Mouse (Mus musculus) forebrain, embryonic 12.5 days (tissue): Measurements from ENCODE around the gene Gsn. TPM values are rescaled to one million over a fixed set of nuclear protein-coding genes. Genes with fewer than 3 reads are reported as not detected.

ENCODE experiments used
- ATAC-seq: fragments of 200-750 bp; cut with Nextera tagmentation; 2 replicates; pipeline ENCODE4 v1.8.0; 2017; ENCODE audit warnings: moderate TSS enrichment; ENCODE audit not compliant: low FRiP score
- H3K27ac ChIP-seq: fragments of 300-500 bp; sonication (generic); 2 replicates; pipeline ENCODE4 v1.5.1; 2016; ENCODE audit warnings: mild to moderate bottlenecking
- H3K27me3 ChIP-seq: fragments of 300-500 bp; sonication (generic); 2 replicates; pipeline ENCODE4 v1.6.1; 2016; ENCODE audit warnings: mild to moderate bottlenecking
- H3K36me3 ChIP-seq: fragments of 300-500 bp; sonication (generic); replicated peaks from 2 replicates; pipeline ENCODE4 v1.6.1; 2016; ENCODE audit warnings: mild to moderate bottlenecking
- H3K4me1 ChIP-seq: fragments of 300-500 bp; sonication (generic); 2 replicates; pipeline ENCODE4 v1.6.1; 2016
- H3K4me2 ChIP-seq: fragments of 300-500 bp; sonication (generic); 2 replicates; pipeline ENCODE4 v1.6.1; 2016; ENCODE audit warnings: mild to moderate bottlenecking, moderate library complexity
- H3K4me3 ChIP-seq: fragments of 300-500 bp; sonication (generic); replicated peaks from 2 replicates; pipeline ENCODE4 v1.5.1; 2016; ENCODE audit warnings: mild to moderate bottlenecking
- H3K9ac ChIP-seq: fragments of 300-500 bp; sonication (generic); 2 replicates; pipeline ENCODE4 v1.6.1; 2016; ENCODE audit warnings: mild to moderate bottlenecking
- H3K9me3 ChIP-seq: fragments of 300-500 bp; sonication (generic); 2 replicates; pipeline ENCODE4 v1.6.1; 2016
- WGBS: fragments of 180-500 bp; shearing (Covaris S2); methylation state at CpG from one replicate; pipeline ENCODE4 v1.1.7; 2016; 5-methylcytosine and 5-hydroxymethylcytosine counted together
- polyA plus RNA-seq: library from polyadenylated mRNA; unstranded; fragments of >200 nt; fragmentation: Nextera tagmentation; extraction: Ambion mirVana; gene quantifications from 2 replicates; pipeline ENCODE4 v1.2.1, GENCODE M21; 2016

The Gsn gene
- polyA plus RNA-seq, 1 experiment from 2014 or later, result 32.7 TPM

DNA sequence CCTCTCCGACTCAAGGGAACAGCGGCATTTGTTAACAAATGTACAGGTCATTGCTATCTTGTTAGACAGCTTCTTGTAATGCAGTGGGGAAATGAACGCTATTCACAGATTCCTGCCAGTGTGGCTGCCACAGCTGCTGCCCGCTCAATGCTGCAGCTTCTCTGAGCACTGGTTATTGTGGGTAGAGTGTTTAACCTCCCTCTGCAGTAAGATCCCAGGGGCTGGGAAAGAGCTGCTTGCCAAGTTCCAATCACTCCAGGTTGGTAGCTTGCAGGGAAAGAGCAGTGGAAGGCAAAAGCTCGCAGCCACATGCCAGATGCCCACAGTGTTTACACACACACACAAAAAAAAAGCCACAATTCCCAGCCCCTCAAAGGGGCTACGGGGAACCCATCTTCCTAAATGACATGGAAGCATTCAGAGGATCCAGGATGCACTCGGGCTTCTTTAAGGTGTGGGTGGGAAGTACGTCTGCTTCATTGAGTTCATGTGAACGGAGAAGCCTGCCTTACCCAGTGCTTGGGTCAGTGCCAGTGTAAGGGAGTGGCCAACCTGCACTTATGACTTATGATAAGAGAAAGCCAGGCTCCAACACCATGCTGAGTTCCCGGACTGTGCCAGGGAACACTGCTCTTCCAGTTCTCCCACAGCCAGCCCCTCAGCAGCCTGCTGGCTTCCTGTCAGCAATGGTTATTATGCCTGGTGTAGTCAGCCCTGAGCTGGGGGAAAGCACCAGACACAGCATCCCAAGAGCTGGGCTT lies 66.4 kb downstream of the Gsn start:
- 0 out of 2 replicates have a peak overlapping the region, but pooled peaks have one; percentile 53 for H3K27ac ChIP-seq
- no peak for ATAC-seq
- 75% methylated on average over 10 of the region's 10 CpGs for WGBS

GRCm38 (mm10) chr2:35325930-35326329 lies 69.8 kb downstream of the Gsn start:
- Histone ChIP-seq H3K36me3 (no peaks in the 10 kb centered on the region), H3K4me1 (peaks cover 4% of the 10 kb centered on the region; the same call in 1 of the 2 replicates), H3K27me3 (no peaks in the 10 kb centered on the region), H3K4me3 (no peak overlapping the region), H3K9ac (no peak overlapping the region), H3K27ac (no peak overlapping the region), H3K9me3 (no peaks in the 10 kb centered on the region), H3K4me2 (no peak overlapping the region)
- 77% methylated on average over 10 of the region's 10 CpGs for WGBS
- no peak for ATAC-seq

More for the DNA sequence above, 66.4 kb downstream of the Gsn start:
- Histone ChIP-seq H3K4me3 (no peak overlapping the region), H3K27me3 (no peaks in the 10 kb centered on the region), H3K4me1 (peaks cover 7% of the 10 kb centered on the region; the same call in 1 of the 2 replicates), H3K9me3 (no peaks in the 10 kb centered on the region), H3K4me2 (no peak overlapping the region), H3K36me3 (no peaks in the 10 kb centered on the region), H3K9ac (no peak overlapping the region)

- H3K4me2 ChIP-seq, result no peak overlapping the region
- no peaks in the 10 kb centered on the region for H3K9me3 ChIP-seq
- H3K9ac ChIP-seq, result no peak overlapping the region
- H3K36me3 ChIP-seq, result no peaks in the 10 kb centered on the region
- H3K4me1 ChIP-seq, result peaks cover 4% of the 10 kb centered on the region; the same call in 1 of the 2 replicates
- no peak overlapping the region for H3K27ac ChIP-seq
- H3K4me3 ChIP-seq, result no peak overlapping the region
- no peak for ATAC-seq
- H3K27me3 ChIP-seq, result no peaks in the 10 kb centered on the region
- WGBS, result 70% methylated on average over 1 of the region's 1 CpGs
Observed at GRCm38 (mm10) chr2:35326931-35327330, 70.8 kb downstream of the Gsn start.

DNA sequence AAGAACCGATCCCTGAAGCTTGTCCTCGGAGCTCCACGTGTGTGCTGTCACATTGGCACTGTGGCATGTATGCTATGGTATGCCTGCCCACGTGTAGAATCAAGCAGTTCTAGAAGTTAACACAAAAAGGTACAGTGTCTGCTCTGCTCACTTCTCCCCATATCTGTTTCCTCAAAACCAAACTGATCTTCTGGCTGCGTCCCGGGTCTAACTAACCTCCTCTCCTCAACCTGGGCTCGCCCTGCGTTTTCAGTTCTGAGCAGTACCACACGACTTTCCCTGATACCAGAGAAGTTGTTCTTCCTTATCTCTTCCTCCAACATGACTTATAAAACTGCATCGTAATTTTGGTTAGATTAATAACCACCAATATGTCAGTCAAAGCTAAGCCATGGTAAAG lies 71.4 kb downstream of the Gsn start:
- peaks cover 4% of the 10 kb centered on the region; the same call in 1 of the 2 replicates for H3K4me1 ChIP-seq
- H3K9me3 ChIP-seq, result no peaks in the 10 kb centered on the region
- ATAC-seq, result no peak
- H3K27me3 ChIP-seq, result no peaks in the 10 kb centered on the region
- 67% methylated on average over 10 of the region's 10 CpGs for whole genome bisulfite sequencing
- no peak overlapping the region for H3K4me3 ChIP-seq
- H3K9ac ChIP-seq, result no peak overlapping the region
- no peaks in the 10 kb centered on the region for H3K36me3 ChIP-seq
- H3K4me2 ChIP-seq, result no peak overlapping the region
- no peak overlapping the region for H3K27ac ChIP-seq

GRCm38 (mm10) chr2:35328064-35328792 lies 72.0 kb downstream of the Gsn start:
- Histone ChIP-seq H3K9ac (no peak overlapping the region), H3K27me3 (no peaks in the 10 kb centered on the region), H3K4me2 (no peak overlapping the region), H3K27ac (no peak overlapping the region), H3K4me1 (0 out of 2 replicates have a peak, but pooled peaks cover 4% of the 10 kb centered on the region), H3K9me3 (no peaks in the 10 kb centered on the region), H3K36me3 (no peaks in the 10 kb centered on the region), H3K4me3 (no peak overlapping the region)
- ATAC-seq, result no peak
- 29% methylated on average over 11 of the region's 11 CpGs for WGBS

DNA sequence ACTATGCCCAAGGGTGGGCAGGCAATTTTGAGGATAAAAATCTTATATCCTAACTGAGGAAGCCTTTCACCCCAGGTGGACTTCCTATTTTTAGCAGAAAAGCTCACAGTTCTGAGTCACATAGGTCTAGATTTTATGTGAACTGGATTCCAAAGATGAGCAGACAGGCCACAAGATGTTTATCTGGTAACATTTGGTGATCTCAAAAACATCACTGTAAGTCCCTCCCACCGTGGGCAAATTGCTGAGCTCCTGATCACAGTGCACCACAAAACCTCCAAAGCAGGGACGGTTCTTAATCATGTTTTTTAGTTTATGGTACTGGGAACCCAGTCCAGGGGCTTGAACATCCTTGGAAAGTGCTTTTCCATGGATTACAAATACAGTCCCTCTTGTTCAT lies 72.9 kb downstream of the Gsn start:
- Histone ChIP-seq H3K36me3 (no peaks in the 10 kb centered on the region), H3K27me3 (no peaks in the 10 kb centered on the region)
- WGBS, result 88% methylated on average over 2 of the region's 2 CpGs

GRCm38 (mm10) chr2:35331205-35331604 lies 75.0 kb downstream of the Gsn start:
- Histone ChIP-seq H3K9ac (no peak overlapping the region), H3K9me3 (no peaks in the 10 kb centered on the region), H3K27me3 (no peaks in the 10 kb centered on the region), H3K4me1 (peaks cover 12% of the 10 kb centered on the region), H3K36me3 (no peaks in the 10 kb centered on the region), H3K27ac (no peak overlapping the region), H3K4me2 (no peak overlapping the region), H3K4me3 (no peak overlapping the region)
- no peak for ATAC-seq
- 85% methylated on average over 2 of the region's 2 CpGs for WGBS

More for the DNA sequence above, 72.9 kb downstream of the Gsn start:
- H3K9ac ChIP-seq, result no peak overlapping the region
- H3K9me3 ChIP-seq, result no peaks in the 10 kb centered on the region
- 0 out of 2 replicates have a peak, but pooled peaks cover 4% of the 10 kb centered on the region for H3K4me1 ChIP-seq
- no peak for ATAC-seq
- H3K27ac ChIP-seq, result no peak overlapping the region
- no peak overlapping the region for H3K4me3 ChIP-seq
- no peak overlapping the region for H3K4me2 ChIP-seq

- H3K27ac ChIP-seq, result no peak overlapping the region
- peaks cover 18% of the 10 kb centered on the region for H3K4me1 ChIP-seq
- no peak overlapping the region for H3K9ac ChIP-seq
- no peak for ATAC-seq
- no peaks in the 10 kb centered on the region for H3K36me3 ChIP-seq
- H3K27me3 ChIP-seq, result no peaks in the 10 kb centered on the region
- no peak overlapping the region for H3K4me2 ChIP-seq
- no peak overlapping the region for H3K4me3 ChIP-seq
- H3K9me3 ChIP-seq, result no peaks in the 10 kb centered on the region
Observed at GRCm38 (mm10) chr2:35333670-35334069, 77.5 kb downstream of the Gsn start.

DNA sequence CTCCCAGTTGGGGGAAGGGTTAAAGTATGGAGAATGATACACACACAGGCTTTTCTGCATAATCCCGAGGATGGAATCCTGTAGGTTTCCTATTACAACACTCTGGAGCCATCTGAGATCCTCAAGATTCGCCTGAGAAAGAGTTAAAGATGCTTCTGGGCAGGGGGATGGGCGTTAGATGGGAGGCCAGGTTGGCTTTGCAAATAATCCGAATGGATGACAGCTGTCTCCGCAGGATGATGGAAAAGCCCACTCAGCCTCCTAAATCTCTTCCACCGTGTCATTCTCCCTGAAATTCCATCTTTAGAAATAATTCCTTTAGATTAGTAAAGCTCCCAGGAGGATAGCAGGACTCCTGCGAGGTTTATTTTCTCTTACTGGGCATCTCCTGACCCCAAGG lies 79.4 kb downstream of the Gsn start:
- Histone ChIP-seq H3K9ac (no peak overlapping the region), H3K36me3 (no peaks in the 10 kb centered on the region), H3K4me2 (peak overlapping the region; percentile 78), H3K27ac (no peak overlapping the region), H3K4me3 (peak overlapping the region; percentile 69; the same call in 1 of the 2 replicates), H3K9me3 (no peaks in the 10 kb centered on the region), H3K4me1 (peaks cover 18% of the 10 kb centered on the region), H3K27me3 (no peaks in the 10 kb centered on the region)
- 5% methylated on average over 7 of the region's 7 CpGs for WGBS
- ATAC-seq, result no peak

DNA sequence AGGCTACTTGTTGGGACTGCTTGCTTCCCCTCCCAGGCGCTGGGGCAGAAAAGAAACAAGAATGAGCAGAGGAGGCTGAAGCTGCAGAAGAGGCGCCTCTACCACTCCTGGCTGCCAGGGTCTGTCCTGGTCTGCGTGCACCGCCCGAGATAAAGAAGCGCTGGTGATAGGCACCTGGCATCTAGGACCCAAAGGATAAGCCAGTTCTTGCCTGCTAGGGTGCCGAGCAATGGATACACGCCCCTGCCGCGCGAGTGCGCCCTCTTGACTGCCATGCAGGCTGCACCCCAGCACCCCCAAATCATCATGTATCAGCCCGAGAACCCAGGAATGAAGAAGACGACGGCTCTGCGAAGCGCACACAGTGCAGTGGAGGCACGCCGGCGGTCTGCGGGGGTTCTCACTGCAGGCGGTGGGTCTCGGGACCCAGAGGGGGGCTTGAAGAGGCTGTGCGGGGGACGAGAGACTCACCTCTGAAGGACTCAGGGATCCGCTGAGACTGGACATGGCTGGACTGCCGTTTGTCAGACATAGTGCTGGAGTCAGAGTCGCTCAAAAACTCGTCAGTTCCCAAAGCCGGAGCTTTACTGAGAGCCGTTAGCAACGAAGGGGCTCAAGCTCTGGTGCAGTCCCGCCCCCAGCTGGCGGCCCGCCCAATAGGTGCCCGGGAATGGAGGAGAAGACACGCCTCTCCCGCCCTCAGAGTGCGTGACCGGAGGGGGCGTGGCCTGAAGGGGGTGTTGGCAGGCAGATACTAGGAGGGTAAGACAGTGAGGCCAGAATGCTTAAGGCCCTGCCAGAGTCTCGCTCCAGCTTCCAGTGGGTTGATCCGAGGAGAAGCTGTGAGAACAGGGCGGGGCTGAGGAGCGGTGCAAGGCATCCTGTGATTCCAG lies 80.5 kb downstream of the Gsn start, which contains the start of gene Stom:
TSS of gene Stom (minus strand) at position 589 of the 893 bp plus-strand sequence.
- Histone ChIP-seq H3K4me2 (peak within 1 kb of the TSS; percentile 78), H3K27ac (peak within 1 kb of the TSS; percentile 73), H3K4me1 (peaks cover 18% of the 10 kb centered on the region), H3K4me3 (peak within 1 kb of the TSS; percentile 69), H3K36me3 (no peaks in the 10 kb centered on the region), H3K9ac (peak within 1 kb of the TSS; percentile 76), H3K9me3 (no peaks in the 10 kb centered on the region), H3K27me3 (no peaks in the 10 kb centered on the region)
- WGBS, result under 1% methylated on average over 45 of the region's 45 CpGs
- peak; percentile 100 for ATAC-seq

DNA sequence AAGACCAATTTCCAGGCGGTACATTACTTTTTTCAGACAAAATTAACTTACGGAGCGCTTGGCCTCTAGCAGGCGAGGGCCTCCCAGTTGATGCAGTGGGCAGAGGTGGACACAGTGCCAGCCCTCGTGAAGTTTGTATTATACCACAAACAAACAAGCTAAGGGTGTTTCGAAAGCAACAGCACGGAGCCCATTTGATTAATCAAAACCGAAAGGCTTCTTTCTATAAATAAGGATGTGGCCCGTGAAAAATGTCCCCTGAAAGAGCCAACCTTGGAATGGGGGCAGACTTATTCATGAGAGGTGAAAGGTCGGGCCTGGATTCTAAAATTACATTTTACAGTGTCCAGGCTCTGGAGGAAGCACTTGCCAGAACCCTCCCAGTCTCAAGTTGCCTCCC lies 81.2 kb downstream of the Gsn start:
- ATAC-seq, result no peak
- no peaks in the 10 kb centered on the region for H3K9me3 ChIP-seq
- H3K4me3 ChIP-seq, result peak overlapping the region; percentile 69
- H3K4me2 ChIP-seq, result peak overlapping the region; percentile 78
- H3K36me3 ChIP-seq, result no peaks in the 10 kb centered on the region
- no peaks in the 10 kb centered on the region for H3K27me3 ChIP-seq
- H3K9ac ChIP-seq, result peak overlapping the region; percentile 76
- peak overlapping the region; percentile 56 for H3K27ac ChIP-seq
- peaks cover 18% of the 10 kb centered on the region for H3K4me1 ChIP-seq
- WGBS, result 44% methylated on average over 10 of the region's 10 CpGs

DNA sequence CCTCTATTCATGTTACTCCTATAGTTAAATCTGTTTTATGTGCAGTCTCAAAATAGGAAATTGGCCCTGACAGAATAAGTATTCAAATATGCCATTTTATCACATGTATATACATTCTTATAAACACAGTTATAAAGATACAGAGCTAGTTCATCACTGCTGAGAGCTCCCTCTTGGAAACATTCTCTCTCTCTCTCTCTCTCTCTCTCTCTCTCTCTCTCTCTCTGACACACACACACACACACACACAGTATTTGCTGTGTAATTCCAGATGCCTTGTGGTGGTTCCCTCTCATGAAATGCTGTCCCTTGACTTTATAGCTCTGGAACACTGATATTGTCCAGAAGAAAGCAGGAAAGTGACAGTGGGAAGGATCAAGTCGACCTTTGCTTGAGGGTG lies 81.9 kb downstream of the Gsn start:
- Histone ChIP-seq H3K27ac (no peak overlapping the region), H3K4me3 (no peak overlapping the region), H3K36me3 (no peaks in the 10 kb centered on the region), H3K9ac (no peak overlapping the region), H3K4me2 (no peak overlapping the region), H3K27me3 (no peaks in the 10 kb centered on the region), H3K4me1 (peaks cover 18% of the 10 kb centered on the region), H3K9me3 (no peaks in the 10 kb centered on the region)
- ATAC-seq, result no peak
- WGBS, result 80% methylated on average over 1 of the region's 1 CpGs
